7 mouse cellular contexts compared by ENCODE assay signal in genomic region chr2:109280272-109280599, GRCm38 (mm10). TPM values are rescaled to one million over a fixed set of nuclear protein-coding genes. Genes with fewer than 3 reads are reported as not detected.
DNase-seq lines count a peak whose midpoint lies in the region; ATAC-seq and TF ChIP-seq lines count a peak whose summit lies in the region.

No protein-coding gene starts in this region.

- no peak for ATAC-seq in lung, postnatal 0 days
- ATAC-seq in forebrain, embryonic 11.5 days (replicated peaks; ENCODE audit: low FRiP score), result no peak
- ATAC-seq in limb, embryonic 14.5 days (ENCODE audit: low FRiP score, low read depth), result no peak
- no peak for ATAC-seq in stomach, embryonic 15.5 days (ENCODE audit: insufficient read depth, low FRiP score, low read depth)

- no peak for TF ChIP-seq CTCF in lung, postnatal 0 days (IDR thresholded peaks at IDR 0.05)

- peak overlapping the region; percentile 85 for H3K4me3 ChIP-seq in lung, postnatal 0 days (ENCODE audit: low read depth, low read length)
- peak overlapping the region; percentile 70 for H3K4me3 ChIP-seq in forebrain, embryonic 11.5 days (ENCODE audit: low read depth, low read length)
- peak overlapping the region; percentile 59 for H3K4me3 ChIP-seq in limb, embryonic 14.5 days (replicated peaks; ENCODE audit: low read length)
- H3K4me3 ChIP-seq in stomach, embryonic 15.5 days (replicated peaks), result peak overlapping the region; percentile 68

- peaks cover 3% of the 10 kb centered on the region; the same call in 1 of the 2 replicates for H3K4me1 ChIP-seq in lung, postnatal 0 days (ENCODE audit: insufficient read depth, low read depth, low read length)
- H3K4me1 ChIP-seq in forebrain, embryonic 11.5 days (replicated peaks; ENCODE audit: control insufficient read depth, insufficient read depth, low read length), result peaks cover 7% of the 10 kb centered on the region; the same call in 1 of the 2 replicates
- no peaks in the 10 kb centered on the region for H3K4me1 ChIP-seq in limb, embryonic 14.5 days (ENCODE audit: control insufficient read depth, insufficient read depth, low read length)
- H3K4me1 ChIP-seq in stomach, embryonic 15.5 days, result 0 out of 2 replicates have a peak, but pooled peaks cover 2% of the 10 kb centered on the region

- no peaks in the 10 kb centered on the region for H3K27me3 ChIP-seq in lung, postnatal 0 days (replicated peaks; ENCODE audit: insufficient read depth, low read length)
- H3K27me3 ChIP-seq in forebrain, embryonic 11.5 days (ENCODE audit: control insufficient read depth, insufficient read depth, low read length), result no peaks in the 10 kb centered on the region
- no peaks in the 10 kb centered on the region for H3K27me3 ChIP-seq in limb, embryonic 14.5 days (ENCODE audit: control insufficient read depth, insufficient read depth, low read length)
- no peaks in the 10 kb centered on the region for H3K27me3 ChIP-seq in stomach, embryonic 15.5 days (replicated peaks)

- no peak for TF ChIP-seq EP300 in lung, postnatal 0 days (IDR thresholded peaks at IDR 0.05)

- H3K9ac ChIP-seq in lung, postnatal 0 days (replicated peaks; ENCODE audit: low read depth), result peak overlapping the region; percentile 21; the same call in 1 of the 2 replicates
- H3K9ac ChIP-seq in forebrain, embryonic 11.5 days (ENCODE audit: low read length), result peak overlapping the region; percentile 51
- peak overlapping the region; percentile 65 for H3K9ac ChIP-seq in limb, embryonic 14.5 days (ENCODE audit: low read depth, low read length, severe bottlenecking)
- H3K9ac ChIP-seq in stomach, embryonic 15.5 days, result peak overlapping the region; percentile 39

- H3K27ac ChIP-seq in lung, postnatal 0 days (ENCODE audit: low read length), result no peak overlapping the region
- H3K27ac ChIP-seq in forebrain, embryonic 11.5 days (ENCODE audit: low read depth, low read length), result no peak overlapping the region
- H3K27ac ChIP-seq in limb, embryonic 14.5 days (replicated peaks; ENCODE audit: low read depth, low read length), result peak overlapping the region; percentile 63; the same call in 1 of the 2 replicates
- H3K27ac ChIP-seq in stomach, embryonic 15.5 days, result no peak overlapping the region; the same call in 1 of the 2 replicates

- WGBS in lung, postnatal 0 days, result 7% methylated on average over 4 of the region's 4 CpGs
- WGBS in forebrain, embryonic 11.5 days, result 3% methylated on average over 4 of the region's 4 CpGs
- WGBS in limb, embryonic 14.5 days, result 4% methylated on average over 4 of the region's 4 CpGs
- WGBS in stomach, embryonic 15.5 days, result 9% methylated on average over 4 of the region's 4 CpGs

- intact Hi-C loops in left cerebral cortex, postnatal 4 days (cut with DNase I), result loop anchor here (5.0 kb wide), 1 partner anchor 397 kb away; no protein-coding TSS in a partner anchor

- H3K4me2 ChIP-seq in lung, postnatal 0 days (replicated peaks; ENCODE audit: low read depth, low read length), result peak overlapping the region; percentile 90
- peak overlapping the region; percentile 56 for H3K4me2 ChIP-seq in forebrain, embryonic 11.5 days (ENCODE audit: low read depth, low read length, severe bottlenecking)
- H3K4me2 ChIP-seq in limb, embryonic 14.5 days (replicated peaks; ENCODE audit: low read depth, low read length, severe bottlenecking), result peak overlapping the region; percentile 46
- H3K4me2 ChIP-seq in stomach, embryonic 15.5 days, result peak overlapping the region; percentile 78

- no peaks in the 10 kb centered on the region for H3K9me3 ChIP-seq in lung, postnatal 0 days (ENCODE audit: low read length)
- H3K9me3 ChIP-seq in forebrain, embryonic 11.5 days (ENCODE audit: control insufficient read depth, low read length), result no peaks in the 10 kb centered on the region
- H3K9me3 ChIP-seq in limb, embryonic 14.5 days (ENCODE audit: control insufficient read depth, low read length), result no peaks in the 10 kb centered on the region
- no peaks in the 10 kb centered on the region for H3K9me3 ChIP-seq in stomach, embryonic 15.5 days

- H3K36me3 ChIP-seq in lung, postnatal 0 days (ENCODE audit: insufficient read depth, low read length), result no peaks in the 10 kb centered on the region
- H3K36me3 ChIP-seq in forebrain, embryonic 11.5 days (ENCODE audit: control insufficient read depth, insufficient read depth, low read length), result no peaks in the 10 kb centered on the region
- H3K36me3 ChIP-seq in limb, embryonic 14.5 days (ENCODE audit: control insufficient read depth, insufficient read depth, low read length), result no peaks in the 10 kb centered on the region
- no peaks in the 10 kb centered on the region for H3K36me3 ChIP-seq in stomach, embryonic 15.5 days

- TF ChIP-seq POLR2A in limb, embryonic 14.5 days (IDR thresholded peaks at IDR 0.05; ENCODE audit: borderline replicate concordance, extremely low read depth, insufficient read depth, insufficient read length), result no peak

- no peak for DNase-seq in lung, postnatal 0 days (ENCODE audit: low spot score)
- DNase-seq in lung, postnatal 36 days, result no peak
- DNase-seq in forebrain, embryonic 11.5 days (ENCODE audit: low spot score), result no peak
- DNase-seq in limb, embryonic 14.5 days (ENCODE audit: low spot score), result no peak
- no peak for DNase-seq in cerebellum, postnatal 10 days
- DNase-seq in left cerebral cortex, postnatal 4 days, result no peak

RNA-seq across cellular contexts. Expression of gene Kif18a, which starts 0.3 kb away (rescaled TPM):
- polyA plus RNA-seq in lung, postnatal 0 days (2015; fragmentation: Nextera tagmentation; extraction: Ambion mirVana), result 1.3 and 1.8 TPM in 2 replicates
- polyA plus RNA-seq in forebrain, embryonic 11.5 days (2014; fragmentation: Nextera tagmentation; extraction: Ambion mirVana), result 43.7 and 46.7 TPM in 2 replicates
- 7.0 and 10.1 TPM in 2 replicates for polyA plus RNA-seq in limb, embryonic 14.5 days (2012; rRNA removed)
- polyA plus RNA-seq in limb, embryonic 14.5 days (2014; fragmentation: Nextera tagmentation; extraction: Ambion mirVana), result 16.0 and 16.5 TPM in 2 replicates
- polyA plus RNA-seq in stomach, embryonic 15.5 days (2015; fragmentation: Nextera tagmentation; extraction: Ambion mirVana), result 16.7 TPM in 2 replicates
- total RNA-seq in left cerebral cortex, postnatal 4 days (2021), result 1 to 10 TPM; 2.2 to 2.9 TPM

RNA-seq across cellular contexts. Expression of gene Mettl15, which starts 0.3 kb away (rescaled TPM):
- 7.5 and 8.9 TPM in 2 replicates for polyA plus RNA-seq in lung, postnatal 0 days (2015; fragmentation: Nextera tagmentation; extraction: Ambion mirVana)
- polyA plus RNA-seq in forebrain, embryonic 11.5 days (2014; fragmentation: Nextera tagmentation; extraction: Ambion mirVana), result 9.6 and 11.0 TPM in 2 replicates
- 7.7 and 8.5 TPM in 2 replicates for polyA plus RNA-seq in limb, embryonic 14.5 days (2012; rRNA removed)
- polyA plus RNA-seq in limb, embryonic 14.5 days (2014; fragmentation: Nextera tagmentation; extraction: Ambion mirVana), result 9.4 and 10.7 TPM in 2 replicates
- polyA plus RNA-seq in stomach, embryonic 15.5 days (2015; fragmentation: Nextera tagmentation; extraction: Ambion mirVana), result 12.1 and 12.7 TPM in 2 replicates
- 1 to 10 TPM; 4.6 to 5.3 TPM for total RNA-seq in left cerebral cortex, postnatal 4 days (2021)
